Comparison of ENCODE assay signal across 11 mouse cellular contexts in genomic region chr13:108129070-108129469, GRCm38 (mm10). TPM values are rescaled to one million over a fixed set of nuclear protein-coding genes. Genes with fewer than 3 reads are reported as not detected.
DNase-seq lines count a peak whose midpoint lies in the region; ATAC-seq and TF ChIP-seq lines count a peak whose summit lies in the region.
"Had no signal": no experiment of that assay in that cellular context is flagged by ENCODE, and none has a peak within 500 bp of the region (broad histone marks: within the 10 kb centered on the region; RNA-seq: fewer than 3 reads in every experiment).

No protein-coding gene starts in this region.

- H3K9me3 ChIP-seq in MEL (replicated peaks; ENCODE audit: insufficient read depth, low read length): no peaks in the 10 kb centered on the region
- H3K9me3 ChIP-seq: liver, embryonic 15.5 days had no signal

- H3K27ac ChIP-seq in layer of hippocampus, adult 2 months: no peak overlapping the region
- no peak overlapping the region for H3K27ac ChIP-seq in MEL (ENCODE audit: control insufficient read depth, low read depth, low read length)
- H3K27ac ChIP-seq: liver, embryonic 15.5 days had no signal

- no peak overlapping the region for H3K9ac ChIP-seq in MEL (ENCODE audit: control insufficient read depth, low read depth, low read length, poor library complexity, severe bottlenecking)
- H3K9ac ChIP-seq: liver, embryonic 15.5 days had no signal

- 0 out of 2 replicates have a peak, but pooled peaks have one; percentile 24 for ATAC-seq in megakaryocyte, adult 5-6 weeks (ENCODE audit: poor library complexity, severe bottlenecking)
- ATAC-seq: midbrain, embryonic 16.5 days had no signal

- TF ChIP-seq RAD21 in MEL (IDR thresholded peaks at IDR 0.05; ENCODE audit: low read depth, low read length): no peak

- peak; percentile 14 for DNase-seq in embryo, embryonic 11 days
- no peak for DNase-seq in embryo, embryonic 10 days (ENCODE audit: low spot score)
- no peak for DNase-seq in layer of hippocampus, adult 2 months (ENCODE audit: low spot score in 2 of 2)
- DNase-seq in layer of hippocampus, adult 11-12 months (ENCODE audit: low spot score): no peak
- peak; percentile 52 for DNase-seq in MEL (ENCODE audit: low read depth, low spot score)
- DNase-seq in Muller cell, postnatal 12 days (ENCODE audit: inconsistent ontology term): no peak
- no peak for DNase-seq in spleen, postnatal 36 days (ENCODE audit: low spot score in 2 of 2)
- DNase-seq: kidney, adult 11 months had no signal

- no peak overlapping the region for H3K4me3 ChIP-seq in layer of hippocampus, adult 2 months
- no peak overlapping the region for H3K4me3 ChIP-seq in MEL (ENCODE audit: control insufficient read depth in 1 of 2, insufficient read depth in 1 of 2, low read depth in 2 of 2, low read length in 2 of 2)
- H3K4me3 ChIP-seq: liver, embryonic 15.5 days had no signal

- peak; percentile 67 for TF ChIP-seq CTCF in layer of hippocampus, adult 2 months (conservative IDR thresholded peaks at IDR 0.05)
- peak in 2 of 3 experiments; percentile 20 to 47; a peak in 3 of 6 replicates for TF ChIP-seq CTCF in MEL (IDR thresholded peaks at IDR 0.05 in 2 of 3, conservative IDR thresholded peaks at IDR 0.05 in 1 of 3; ENCODE audit: control insufficient read depth in 1 of 3, insufficient read depth in 1 of 3, low read depth in 2 of 3, low read length in 3 of 3, poor library complexity in 1 of 3, severe bottlenecking in 1 of 3)

- no peaks in the 10 kb centered on the region; the same call in 1 of the 2 replicates for H3K79me2 ChIP-seq in MEL (ENCODE audit: control insufficient read depth, insufficient read depth, low read length, poor library complexity)

- TF ChIP-seq EP300 in MEL (IDR thresholded peaks at IDR 0.05; ENCODE audit: low read depth in 1 of 2, low read length in 2 of 2): no peak

- no peaks in the 10 kb centered on the region for H3K27me3 ChIP-seq in MEL (ENCODE audit: control insufficient read depth in 1 of 2, insufficient read depth in 2 of 2, low read length in 2 of 2)
- H3K27me3 ChIP-seq: liver, embryonic 15.5 days had no signal

- H3K4me1 ChIP-seq in MEL (ENCODE audit: control insufficient read depth in 1 of 2, insufficient read depth in 2 of 2, low read length in 2 of 2): no peaks in the 10 kb centered on the region
- H3K4me1 ChIP-seq: liver, embryonic 15.5 days had no signal

- H3K36me3 ChIP-seq in MEL (ENCODE audit: control insufficient read depth in 1 of 2, insufficient read depth in 2 of 2, low read length in 2 of 2): no peaks in the 10 kb centered on the region
- H3K36me3 ChIP-seq: liver, embryonic 15.5 days had no signal

- no peak for TF ChIP-seq POLR2A in MEL (IDR thresholded peaks at IDR 0.05; ENCODE audit: control insufficient read depth in 1 of 2, insufficient read depth in 1 of 2, low read depth in 1 of 2, low read length in 2 of 2, poor library complexity in 1 of 2)

TF ChIP-seq in MEL, 35 proteins besides CTCF, POLR2A, EP300 and RAD21:
- TF ChIP-seq ZC3H11A (IDR thresholded peaks at IDR 0.05; ENCODE audit: low read depth, low read length) (no peak), E2F4 (IDR thresholded peaks at IDR 0.05; ENCODE audit: borderline replicate concordance, low read depth, low read length) (no peak), SMC3 (IDR thresholded peaks at IDR 0.05; ENCODE audit: low read depth, low read length) (peak; percentile 33), RCOR1 (IDR thresholded peaks at IDR 0.05; ENCODE audit: low read depth, low read length) (no peak), ETS1 (IDR thresholded peaks at IDR 0.05; ENCODE audit: low read depth, low read length) (no peak)

RNA-seq across cellular contexts. Expression of gene Ndufaf2, which starts 29.4 kb away (rescaled TPM):
- 10 to 100 TPM; 21.5 to 24.2 TPM for total RNA-seq in layer of hippocampus, adult 2 months (2021)
- total RNA-seq in MEL (2012; rRNA removed): 43.7 and 50.9 TPM in 2 replicates
- polyA plus RNA-seq in MEL (2012; ENCODE audit: insufficient read depth in 1 of 2, insufficient read length in 2 of 2, low read depth in 1 of 2, low replicate concordance in 2 of 2, missing spikeins in 1 of 2): 10 to 100 TPM in 1 of 2 experiments, not detected in 1; 76.0 TPM
- total RNA-seq in megakaryocyte, adult 5-6 weeks (2015): 13.9 and 14.9 TPM in 2 replicates
- 21.3 and 23.1 TPM in 2 replicates for total RNA-seq in megakaryocyte, adult 5-6 weeks (2017)

RNA-seq across cellular contexts. Expression of gene Ercc8, which starts 29.5 kb away (rescaled TPM):
- 10 to 100 TPM; 17.1 to 18.3 TPM for total RNA-seq in layer of hippocampus, adult 2 months (2021)
- 20.3 and 22.2 TPM in 2 replicates for total RNA-seq in MEL (2012; rRNA removed)
- 10 to 100 TPM in 1 of 2 experiments, not detected in 1; 15.9 TPM for polyA plus RNA-seq in MEL (2012; ENCODE audit: insufficient read depth in 1 of 2, insufficient read length in 2 of 2, low read depth in 1 of 2, low replicate concordance in 2 of 2, missing spikeins in 1 of 2)
- 6.0 and 6.7 TPM in 2 replicates for total RNA-seq in megakaryocyte, adult 5-6 weeks (2015)
- total RNA-seq in megakaryocyte, adult 5-6 weeks (2017): 7.1 and 8.7 TPM in 2 replicates

Comparison
In these comparisons a context has a peak if more than half of its experiments do, and no peak if none do; other contexts are left out.
1. DNase-seq: peak in embryo, embryonic 11 days (single experiment) and MEL (single experiment); none in embryo, embryonic 10 days (single experiment), layer of hippocampus, adult 2 months (0 of 2), layer of hippocampus, adult 11-12 months (single experiment), Muller cell, postnatal 12 days (single experiment) and spleen, postnatal 36 days (0 of 2).